28 mouse cellular contexts compared by ENCODE assay signal in genomic region chr8:83225598-83225997, GRCm38 (mm10). TPM values are rescaled to one million over a fixed set of nuclear protein-coding genes. Genes with fewer than 3 reads are reported as not detected.
"Had no signal": no experiment of that assay in that cellular context is flagged by ENCODE, and none has a peak within 500 bp of the region (broad histone marks: within the 10 kb centered on the region; RNA-seq: fewer than 3 reads in every experiment).

No protein-coding gene starts in this region.

- H3K9ac ChIP-seq: embryonic facial prominence, embryonic 12.5 days; embryonic facial prominence, embryonic 13.5 days; embryonic facial prominence, embryonic 15.5 days; forebrain, embryonic 12.5 days; forebrain, embryonic 13.5 days; forebrain, embryonic 15.5 days; forebrain, postnatal 0 days had no signal

- H3K27me3 ChIP-seq: embryonic facial prominence, embryonic 12.5 days; embryonic facial prominence, embryonic 13.5 days; embryonic facial prominence, embryonic 15.5 days; forebrain, embryonic 12.5 days; forebrain, embryonic 13.5 days; forebrain, embryonic 15.5 days had no signal

- H3K4me1 ChIP-seq: embryonic facial prominence, embryonic 10.5 days; embryonic facial prominence, embryonic 12.5 days; embryonic facial prominence, embryonic 13.5 days; embryonic facial prominence, embryonic 15.5 days; forebrain, embryonic 15.5 days had no signal

- H3K4me3 ChIP-seq: embryonic facial prominence, embryonic 10.5 days; embryonic facial prominence, embryonic 12.5 days; embryonic facial prominence, embryonic 13.5 days; embryonic facial prominence, embryonic 15.5 days; erythroblast, embryonic 14.5 days; forebrain, embryonic 10.5 days; forebrain, embryonic 12.5 days; forebrain, embryonic 13.5 days; forebrain, embryonic 15.5 days; gastrocnemius, adult 2 months had no signal

- H3K9me3 ChIP-seq: embryonic facial prominence, embryonic 10.5 days; embryonic facial prominence, embryonic 12.5 days; embryonic facial prominence, embryonic 13.5 days; embryonic facial prominence, embryonic 15.5 days; forebrain, embryonic 10.5 days; forebrain, embryonic 12.5 days; forebrain, embryonic 13.5 days; forebrain, embryonic 15.5 days had no signal

- ATAC-seq: forebrain, embryonic 14.5 days; forebrain, embryonic 16.5 days; forebrain, postnatal 0 days had no signal

- H3K36me3 ChIP-seq: embryonic facial prominence, embryonic 10.5 days; embryonic facial prominence, embryonic 12.5 days; embryonic facial prominence, embryonic 13.5 days; embryonic facial prominence, embryonic 15.5 days; forebrain, embryonic 10.5 days; forebrain, embryonic 12.5 days; forebrain, embryonic 15.5 days had no signal

- DNase-seq: cerebellum, adult 2 months; cerebellum, adult 8-10 months; cerebellum, adult 9-10 months; cerebellum, adult 9-11 months; cerebellum, postnatal 10 days; cerebellum, postnatal 14 days; cerebellum, postnatal 25 days; cerebellum, postnatal 36 days; embryo, embryonic 11 days; forebrain, postnatal 0 days; gastrocnemius, adult 2 months; gastrocnemius, postnatal 10 days; gastrocnemius, postnatal 14 days; gastrocnemius, postnatal 25 days; gastrocnemius, postnatal 36 days; heart, adult 11 months; heart, adult 18-20 months had no signal

- H3K4me2 ChIP-seq: embryonic facial prominence, embryonic 12.5 days; embryonic facial prominence, embryonic 13.5 days; embryonic facial prominence, embryonic 15.5 days; forebrain, embryonic 12.5 days; forebrain, embryonic 13.5 days; forebrain, embryonic 15.5 days had no signal

- H3K27ac ChIP-seq: embryonic facial prominence, embryonic 10.5 days; embryonic facial prominence, embryonic 12.5 days; embryonic facial prominence, embryonic 13.5 days; embryonic facial prominence, embryonic 15.5 days; forebrain, embryonic 10.5 days; forebrain, embryonic 13.5 days; forebrain, embryonic 15.5 days; gastrocnemius, adult 2 months had no signal

RNA-seq across cellular contexts. Expression of gene Gm10645, which starts 59.6 kb away (rescaled TPM):
- polyA plus RNA-seq: erythroblast, embryonic 14.5 days had no signal
